ENCODE assay signal across 1 mouse cellular context in the genomic region with DNA sequence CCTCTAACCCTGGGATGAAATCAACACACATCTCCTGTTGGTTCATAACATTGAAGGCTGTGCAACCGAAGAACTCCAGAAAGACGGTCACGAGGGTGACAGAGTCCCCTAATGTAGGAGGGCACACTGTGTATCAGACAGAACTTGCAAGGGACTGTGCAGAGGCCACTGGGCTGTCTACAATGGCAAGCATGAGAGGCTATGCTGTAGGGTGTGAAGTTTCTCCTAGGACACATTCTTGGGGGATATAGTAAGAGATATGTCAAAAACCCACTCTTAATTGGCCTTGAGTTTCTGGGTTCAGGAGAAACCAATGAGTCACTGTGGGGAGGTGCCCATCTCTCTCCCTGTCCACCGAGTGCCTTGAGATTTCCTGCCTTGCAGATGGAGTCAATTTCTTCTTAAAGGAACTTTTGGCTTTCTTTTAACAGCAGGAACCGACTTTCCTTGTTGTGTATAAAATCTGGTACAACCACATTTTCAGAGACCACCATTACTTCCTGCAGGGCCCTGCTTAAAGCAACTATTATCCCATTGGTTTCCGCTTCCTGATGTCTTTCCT.
TF ChIP-seq lines count a peak whose summit lies in the region.

No protein-coding gene starts in this region.

TF ChIP-seq in myocyte, 11 proteins besides CTCF, POLR2A, EP300 and RAD21 (continued from another document):
- TF ChIP-seq MYOD1 (IDR thresholded peaks at IDR 0.05; ENCODE audit: control insufficient read depth in 1 of 3, insufficient read length in 2 of 3, low read depth in 2 of 3) (no peak), TCF3 (IDR thresholded peaks at IDR 0.05; ENCODE audit: insufficient read length, low read depth) (no peak), USF1 (IDR thresholded peaks at IDR 0.05; ENCODE audit: low read depth) (no peak), REST (IDR thresholded peaks at IDR 0.05; ENCODE audit: insufficient read depth, insufficient read length) (no peak), MAX (IDR thresholded peaks at IDR 0.05; ENCODE audit: low read depth) (no peak)
